Mouse (Mus musculus) spleen, adult 2 months (tissue): ENCODE results near the gene Hist1h3b. TPM values are rescaled to one million over a fixed set of nuclear protein-coding genes. Genes with fewer than 3 reads are reported as not detected.
A peak's percentile ranks its signal among the peaks of the same experiment; 100 is the strongest.
"Not testable (repeated sequence)": the region's sequence is repeated elsewhere in the genome, so short reads cannot be mapped to it uniquely, and the experiment has no call there.

Experiments
- DNase-seq, 2 experiments: peaks; one replicate each; pipeline versions ENCODE4 v3.0.0 to v3.0.0-alpha.2; 2012 to 2021; ENCODE audit warnings: low spot score in 2 of 2, low read depth in 1 of 2
- H3K27ac ChIP-seq: fragments of 200-500 bp; 2 replicates; pipeline ENCODE4 v1.5.1; 2012; ENCODE audit warnings: low read length, inconsistent platforms; ENCODE audit not compliant: insufficient read depth
- H3K27me3 ChIP-seq: fragments of 200-500 bp; 2 replicates; pipeline ENCODE4 v1.6.1; 2012; ENCODE audit warnings: mild to moderate bottlenecking, moderate library complexity, low read length, inconsistent platforms; ENCODE audit not compliant: control insufficient read depth, insufficient read depth
- H3K36me3 ChIP-seq: fragments of 200-500 bp; 2 replicates; pipeline ENCODE4 v1.6.1; 2012; ENCODE audit warnings: mild to moderate bottlenecking, low read length, inconsistent platforms; ENCODE audit not compliant: control insufficient read depth, insufficient read depth
- H3K4me1 ChIP-seq: fragments of 200-500 bp; 2 replicates; pipeline ENCODE4 v1.6.1; 2011; ENCODE audit warnings: inconsistent platforms; ENCODE audit not compliant: control insufficient read depth, insufficient read depth, insufficient read length
- H3K4me3 ChIP-seq: fragments of 200-500 bp; 2 replicates; pipeline ENCODE4 v1.5.1; 2011; ENCODE audit warnings: mild to moderate bottlenecking, inconsistent platforms; ENCODE audit not compliant: insufficient read depth, insufficient read length; ENCODE audit errors: extremely low read depth
- CTCF ChIP-seq: fragments of 200-500 bp; IDR thresholded peaks from 2 replicates; pipeline ENCODE4 v1.5.1; 2011; ENCODE audit warnings: mild to moderate bottlenecking, inconsistent platforms; ENCODE audit not compliant: insufficient read depth, insufficient read length, insufficient replicate concordance; ENCODE audit errors: extremely low read depth
- POLR2A ChIP-seq: fragments of 200-500 bp; IDR thresholded peaks from 2 replicates; pipeline ENCODE4 v1.6.1; 2011; ENCODE audit warnings: low read depth, low read length, inconsistent platforms
- WGBS: fragments of 180-500 bp; shearing (Covaris S2); methylation state at CpG from one replicate; pipeline ENCODE4 v1.1.7; 2018; 5-methylcytosine and 5-hydroxymethylcytosine counted together
- polyA plus RNA-seq: library from polyadenylated mRNA; depleted of rRNA; stranded (reverse); fragments of >200 nt; gene quantifications from 2 replicates; pipeline ENCODE4 v1.2.3, GENCODE M21; 2012

Hist1h3b gene
- polyA plus RNA-seq, 1 experiment = 54.9 TPM

- no peaks in the 10 kb centered on the region for H3K27me3 ChIP-seq
- no peaks in the 10 kb centered on the region; the same call in none of the 2 replicates for H3K4me1 ChIP-seq
- no peak for DNase-seq
- peak overlapping the region; percentile 92 for H3K27ac ChIP-seq
- no peaks in the 10 kb centered on the region; the same call in 1 of the 2 replicates for H3K36me3 ChIP-seq
- 6% methylated on average over 11 of the region's 13 CpGs for WGBS
- peak overlapping the region; percentile 34 for H3K4me3 ChIP-seq
- TF ChIP-seq CTCF (no peak), POLR2A (no peak)
These were observed 4.8 kb upstream of the Hist1h3b start for GRCm38 (mm10) chr13:23747081-23747891.

DNA sequence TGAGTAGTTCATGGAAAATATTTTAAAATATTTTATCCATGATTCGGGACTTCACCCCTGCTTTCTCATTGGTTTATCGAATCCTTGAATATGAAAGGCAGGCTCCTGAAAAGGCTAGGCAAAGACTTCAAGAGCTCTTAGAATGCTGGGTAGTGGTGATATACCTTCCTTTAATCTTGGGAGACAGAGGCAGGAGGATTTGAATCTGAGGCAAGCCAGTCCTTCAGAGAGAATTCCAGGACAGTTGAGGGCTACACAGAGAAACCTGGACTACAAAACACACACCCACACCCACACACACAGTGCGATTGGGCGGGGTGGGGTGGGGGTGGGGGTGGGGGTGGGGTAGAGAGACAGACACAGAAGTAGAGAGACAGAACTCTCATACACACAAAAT lies 4.2 kb upstream of the Hist1h3b start:
- Histone ChIP-seq H3K27me3 (no peaks in the 10 kb centered on the region), H3K4me3 (no peak overlapping the region), H3K36me3 (no peaks in the 10 kb centered on the region; the same call in 1 of the 2 replicates), H3K27ac (no peak overlapping the region), H3K4me1 (no peaks in the 10 kb centered on the region; the same call in none of the 2 replicates)
- no peak for DNase-seq
- TF ChIP-seq CTCF = no peak
- no peak for TF ChIP-seq POLR2A
- 9% methylated on average over 4 of the region's 4 CpGs for WGBS

DNA sequence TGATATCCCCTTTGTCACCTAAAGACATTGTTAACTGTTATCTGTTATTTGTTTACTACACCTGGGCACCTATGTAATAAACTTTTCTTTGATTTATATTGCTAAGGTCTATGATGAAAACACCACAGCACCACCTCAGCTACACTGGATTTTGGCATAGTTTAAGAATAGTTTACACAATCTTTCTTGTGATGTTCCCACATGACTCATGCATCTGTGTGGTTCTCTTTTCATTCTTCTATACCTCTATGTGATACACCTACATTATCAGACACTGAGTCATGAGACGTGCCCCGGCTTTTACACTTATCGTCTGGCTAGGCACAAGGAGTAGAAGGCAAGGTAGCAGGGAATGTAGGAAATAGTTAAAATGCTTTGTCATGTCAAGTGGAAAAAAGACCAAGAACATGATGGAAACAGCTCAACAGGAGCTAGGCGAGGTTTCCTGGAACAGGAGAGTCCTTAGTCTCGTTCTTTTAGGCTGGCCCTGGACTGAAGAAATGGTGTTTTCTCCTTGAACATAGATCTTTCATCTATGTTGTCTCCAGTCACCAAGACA lies 2.4 kb upstream of the Hist1h3b start:
- DNase-seq = no peak
- no peaks in the 10 kb centered on the region for H3K36me3 ChIP-seq
- H3K27me3 ChIP-seq = no peaks in the 10 kb centered on the region
- WGBS = 92% methylated on average over 5 of the region's 5 CpGs
- H3K4me1 ChIP-seq = no peaks in the 10 kb centered on the region; the same call in none of the 2 replicates
- H3K4me3 ChIP-seq = no peak overlapping the region
- TF ChIP-seq POLR2A (no peak), CTCF (no peak)
- no peak overlapping the region for H3K27ac ChIP-seq

DNA sequence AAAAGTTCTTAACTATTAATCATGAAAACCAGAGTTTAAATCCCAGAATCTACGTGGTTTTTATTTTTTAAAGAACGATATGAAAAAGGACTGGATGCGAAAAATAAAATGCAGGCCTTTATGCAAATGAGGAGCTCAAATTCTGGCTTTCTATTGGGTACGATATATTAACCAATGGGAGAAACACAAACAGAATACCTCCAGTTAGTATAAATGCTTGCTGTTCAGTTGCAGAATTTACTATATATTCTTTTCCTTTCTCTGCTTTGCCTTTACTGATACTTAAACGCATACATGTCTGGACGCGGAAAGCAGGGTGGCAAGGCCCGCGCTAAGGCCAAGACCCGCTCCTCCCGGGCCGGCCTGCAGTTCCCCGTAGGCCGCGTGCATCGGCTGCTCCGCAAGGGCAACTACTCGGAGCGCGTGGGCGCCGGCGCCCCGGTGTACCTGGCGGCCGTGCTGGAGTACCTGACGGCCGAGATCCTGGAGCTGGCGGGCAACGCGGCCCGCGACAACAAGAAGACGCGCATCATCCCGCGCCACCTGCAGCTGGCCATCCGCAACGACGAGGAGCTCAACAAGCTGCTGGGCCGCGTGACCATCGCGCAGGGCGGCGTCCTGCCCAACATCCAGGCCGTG lies 1.1 kb upstream of the Hist1h3b start, which contains the start of gene Hist1h2ab:
Hist1h2ab (plus strand) TSS at position 288 of the 639 bp plus-strand sequence.
- WGBS = 1% methylated on average over 35 of the region's 47 CpGs
- H3K27ac ChIP-seq = peak within 1 kb of the TSS; percentile 89
- H3K27me3 ChIP-seq, H3K4me1 ChIP-seq, H3K36me3 ChIP-seq: not testable (repeated sequence)
- peak; percentile 9; the same call in 1 of the 2 replicates for TF ChIP-seq POLR2A
- H3K4me3 ChIP-seq = peak within 1 kb of the TSS; percentile 48
- peak in 1 of 2 experiments; percentile 66 for DNase-seq

- H3K36me3 ChIP-seq = no peaks in the 10 kb centered on the region
- 2% methylated on average over 11 of the region's 11 CpGs for WGBS
- no peaks in the 10 kb centered on the region; the same call in 1 of the 2 replicates for H3K4me1 ChIP-seq
- DNase-seq = no peak
- TF ChIP-seq CTCF (no peak), POLR2A (no peak)
- peak overlapping the region; percentile 87 for H3K27ac ChIP-seq
- peak overlapping the region; percentile 38 for H3K4me3 ChIP-seq
- H3K27me3 ChIP-seq = no peaks in the 10 kb centered on the region
These were observed 550 bp upstream of the Hist1h3b start for GRCm38 (mm10) chr13:23751478-23751956.

GRCm38 (mm10) chr13:23752742-23753172 lies 690 bp downstream of the Hist1h3b start:
- 12% methylated on average over 6 of the region's 6 CpGs for WGBS
- DNase-seq = no peak

More at GRCm38 (mm10) chr13:23752742-23753172, 690 bp downstream of the Hist1h3b start:
- no peaks in the 10 kb centered on the region for H3K36me3 ChIP-seq
- H3K27ac ChIP-seq = no peak overlapping the region
- H3K4me1 ChIP-seq = peaks cover 2% of the 10 kb centered on the region; the same call in 1 of the 2 replicates
- no peak for TF ChIP-seq CTCF
- no peak for TF ChIP-seq POLR2A
- H3K27me3 ChIP-seq = no peaks in the 10 kb centered on the region
- no peak overlapping the region; the same call in 1 of the 2 replicates for H3K4me3 ChIP-seq
